Mouse (Mus musculus) bone marrow macrophage, adult 2 months (primary cell): ENCODE data around the gene Nyap1. TPM values are rescaled to one million over a fixed set of nuclear protein-coding genes. Genes with fewer than 3 reads are reported as not detected.
A peak's percentile ranks its signal among the peaks of the same experiment; 100 is the strongest.

Experiments
- H3K27ac ChIP-seq: 2 replicates; pipeline ENCODE4 v1.5.1; 2012; ENCODE audit warnings: low read depth, low read length; ENCODE audit not compliant: insufficient read depth
- H3K4me1 ChIP-seq: 2 replicates; pipeline ENCODE4 v1.6.1; 2012; ENCODE audit warnings: low read length; ENCODE audit not compliant: control insufficient read depth, insufficient read depth
- H3K4me3 ChIP-seq: 2 replicates; pipeline ENCODE4 v1.5.1; 2012; ENCODE audit warnings: mild to moderate bottlenecking, low read length, moderate library complexity; ENCODE audit not compliant: insufficient read depth
- CTCF ChIP-seq: IDR thresholded peaks from 2 replicates; pipeline ENCODE4 v1.5.1; 2012; ENCODE audit warnings: low read depth, mild to moderate bottlenecking, low read length, moderate library complexity
- POLR2A ChIP-seq: IDR thresholded peaks from 2 replicates; pipeline ENCODE4 v1.6.1; 2012; ENCODE audit warnings: mild to moderate bottlenecking, low read depth, low read length, borderline replicate concordance
- polyA plus RNA-seq: library from polyadenylated mRNA; stranded (reverse); fragments of >200 nt; gene quantifications from 2 replicates; pipeline ENCODE4 v1.2.4, GENCODE M21; 2012; ENCODE audit not compliant: missing spikeins, insufficient read depth, insufficient read length

Gene Nyap1
- polyA plus RNA-seq, 1 experiment = 1.5 TPM

GRCm38 (mm10) chr5:137783901-137784540, 42.6 kb upstream of the Nyap1 start:
- peak overlapping the region; percentile 99 for H3K4me3 ChIP-seq
- TF ChIP-seq CTCF (no peak), POLR2A (no peak)
- H3K4me1 ChIP-seq = peaks cover 17% of the 10 kb centered on the region
- H3K27ac ChIP-seq = no peak overlapping the region

- Histone ChIP-seq H3K4me1 (peaks cover 18% of the 10 kb centered on the region), H3K27ac (no peak overlapping the region), H3K4me3 (no peak overlapping the region)
- TF ChIP-seq POLR2A = no peak
- no peak for TF ChIP-seq CTCF
These were observed 41.5 kb upstream of the Nyap1 start for GRCm38 (mm10) chr5:137782776-137783522.

GRCm38 (mm10) chr5:137781661-137782060, 40.3 kb upstream of the Nyap1 start:
- Histone ChIP-seq H3K27ac (no peak overlapping the region), H3K4me1 (peaks cover 29% of the 10 kb centered on the region), H3K4me3 (no peak overlapping the region)
- TF ChIP-seq POLR2A = no peak
- no peak for TF ChIP-seq CTCF

- H3K4me1 ChIP-seq = peaks cover 26% of the 10 kb centered on the region
These were observed 37.9 kb upstream of the Nyap1 start for GRCm38 (mm10) chr5:137779053-137779933.

GRCm38 (mm10) chr5:137778635-137779034, 37.2 kb upstream of the Nyap1 start, which contains the start of gene Ppp1r35:
TSS of gene Ppp1r35 (plus strand) at chr5:137778849.
- H3K27ac ChIP-seq = peak within 1 kb of the TSS; percentile 43
- TF ChIP-seq POLR2A (no peak), CTCF (no peak)
- H3K4me1 ChIP-seq = peaks cover 20% of the 10 kb centered on the region
- peak within 1 kb of the TSS; percentile 91 for H3K4me3 ChIP-seq

More at GRCm38 (mm10) chr5:137779053-137779933, 37.9 kb upstream of the Nyap1 start:
- Histone ChIP-seq H3K27ac (peak overlapping the region; percentile 43), H3K4me3 (peak overlapping the region; percentile 91)
- TF ChIP-seq POLR2A (no peak), CTCF (no peak)

GRCm38 (mm10) chr5:137777267-137777845, 35.9 kb upstream of the Nyap1 start:
- peaks cover 20% of the 10 kb centered on the region for H3K4me1 ChIP-seq
- no peak overlapping the region for H3K27ac ChIP-seq
- TF ChIP-seq CTCF (no peak), POLR2A (no peak)
- no peak overlapping the region for H3K4me3 ChIP-seq

GRCm38 (mm10) chr5:137776408-137776918, 35.1 kb upstream of the Nyap1 start:
- no peak overlapping the region for H3K27ac ChIP-seq
- no peak overlapping the region for H3K4me3 ChIP-seq
- no peak for TF ChIP-seq POLR2A
- no peak for TF ChIP-seq CTCF
- H3K4me1 ChIP-seq = peaks cover 20% of the 10 kb centered on the region

- H3K27ac ChIP-seq = no peak overlapping the region
- H3K4me1 ChIP-seq = peaks cover 20% of the 10 kb centered on the region
- TF ChIP-seq CTCF (no peak), POLR2A (no peak)
- H3K4me3 ChIP-seq = no peak overlapping the region
These were observed 34.3 kb upstream of the Nyap1 start for GRCm38 (mm10) chr5:137775587-137776290.

GRCm38 (mm10) chr5:137772755-137773154, 31.3 kb upstream of the Nyap1 start:
- Histone ChIP-seq H3K27ac (no peak overlapping the region), H3K4me1 (peaks cover 16% of the 10 kb centered on the region), H3K4me3 (no peak overlapping the region)
- TF ChIP-seq POLR2A (no peak), CTCF (no peak)
